Mouse (Mus musculus) CD4-positive, CD25-positive, alpha-beta regulatory T cell (primary cell): Measurements from ENCODE around the gene Lzts2. TPM values are rescaled to one million over a fixed set of nuclear protein-coding genes. Genes with fewer than 3 reads are reported as not detected.

ENCODE experiments used
- polyA plus RNA-seq: library from polyadenylated mRNA; unstranded; fragments of 100-300 nt; shearing (Covaris generic); gene quantifications from one replicate; pipeline ENCODE4 v1.2.1, GENCODE M21; 2017

Lzts2 gene
- 8.6 TPM for polyA plus RNA-seq

GRCm38 (mm10) chr19:45014335-45014971 lies at the start of gene Lzts2:
Gene Lzts2, plus strand, starts transcription at chr19:45014414.

DNA sequence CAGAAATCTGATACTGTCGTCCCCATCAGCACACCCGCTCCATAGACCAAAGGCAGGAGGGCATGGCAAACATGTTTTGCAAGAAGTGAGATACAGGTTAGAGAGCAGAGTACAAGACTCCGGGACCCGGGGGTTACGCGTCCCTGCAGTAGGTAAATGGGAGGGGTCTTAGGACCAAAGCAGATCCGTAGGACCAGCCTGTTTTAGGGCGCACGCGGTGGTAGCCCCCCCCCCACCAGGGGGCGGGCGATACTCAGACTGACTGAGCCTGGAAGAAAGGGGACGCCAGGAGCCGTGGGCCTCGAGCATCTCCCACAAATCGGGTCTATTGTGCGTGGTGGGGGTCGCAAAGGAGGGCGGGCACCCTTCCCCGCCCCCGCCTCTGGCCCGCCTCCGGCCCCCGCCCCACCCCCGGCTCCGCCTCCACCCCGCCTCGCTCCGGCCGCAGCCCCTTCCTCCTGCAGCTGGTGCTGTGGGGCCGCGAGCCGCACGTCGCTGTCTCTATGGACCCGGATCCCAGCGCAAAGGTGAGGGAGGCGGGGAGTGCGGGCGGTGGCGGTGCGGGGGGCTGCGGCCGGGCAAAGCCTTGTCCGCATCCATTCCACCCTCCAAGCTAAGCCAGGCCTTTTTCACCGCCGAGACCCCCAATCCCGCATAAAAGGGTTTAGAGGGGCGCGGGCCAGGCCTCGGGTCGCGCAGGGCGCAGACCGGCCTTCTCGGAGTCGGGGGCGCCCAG lies 25.2 kb upstream of the Lzts2 start, which contains the start of gene Sema4g:
Gene Sema4g (plus strand): TSS at position 271 of the 736 bp plus-strand sequence.

GRCm38 (mm10) chr19:45005444-45005843 lies 8.8 kb upstream of the Lzts2 start, which contains the start of gene Twnk:
Gene Twnk, plus strand, starts transcription at chr19:45005663.

GRCm38 (mm10) chr19:45005957-45006712 lies 8.1 kb upstream of the Lzts2 start, which contains the start of gene Mrpl43:
Gene Mrpl43, minus strand, starts transcription at chr19:45006442.

DNA sequence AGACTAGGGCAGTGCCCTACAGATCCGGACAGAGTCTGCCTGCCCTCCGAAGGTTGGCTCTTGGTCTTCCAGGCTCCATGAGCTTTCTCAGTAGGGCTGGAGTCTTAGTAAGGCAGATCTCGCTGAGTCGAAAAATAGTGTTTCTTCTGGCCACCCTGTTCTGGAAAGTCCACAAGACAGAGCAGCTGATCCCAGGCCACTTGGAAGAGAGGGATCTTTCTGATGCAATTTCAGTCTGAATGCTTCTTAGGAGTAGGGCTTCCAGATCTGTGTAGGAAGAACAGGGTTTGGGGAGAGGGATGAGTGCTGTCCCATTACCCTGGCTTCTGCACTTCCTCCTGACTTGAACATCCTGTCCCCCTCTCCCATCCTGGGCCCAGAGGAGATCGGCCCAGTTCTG lies 31.4 kb downstream of the Lzts2 start, which contains the start of gene Pdzd7:
Gene Pdzd7 (minus strand): TSS at position 67 of the 400 bp plus-strand sequence.

GRCm38 (mm10) chr19:45047417-45047934 lies 33.3 kb downstream of the Lzts2 start, which contains the start of gene Sfxn3:
Gene Sfxn3, plus strand, starts transcription at chr19:45047503.

GRCm38 (mm10) chr19:45074580-45075322 lies 60.5 kb downstream of the Lzts2 start, which contains the start of gene Kazald1:
Gene Kazald1, plus strand, starts transcription at chr19:45075241.

Other genes starting within 250 kb of the Lzts2 start
- gene Slf2, start 83.3 kb upstream of the Lzts2 start, polyA plus RNA-seq = 40.5 TPM
- gene Sema4g, start 25.3 kb upstream of the Lzts2 start, polyA plus RNA-seq = 0.14 TPM
- 16.1 TPM for gene Twnk, start 8.8 kb upstream of the Lzts2 start, polyA plus RNA-seq
- gene Mrpl43, start 8.0 kb upstream of the Lzts2 start, polyA plus RNA-seq = 60.7 TPM
- gene Pdzd7, start 31.3 kb downstream of the Lzts2 start, polyA plus RNA-seq = 0.28 TPM
- 79.9 TPM for gene Sfxn3, start 33.1 kb downstream of the Lzts2 start, polyA plus RNA-seq
- 0.25 TPM for gene Kazald1, start 60.8 kb downstream of the Lzts2 start, polyA plus RNA-seq
- gene Tlx1, start 136.3 kb downstream of the Lzts2 start, polyA plus RNA-seq = not detected
- not detected for gene Lbx1, start 221.4 kb downstream of the Lzts2 start, polyA plus RNA-seq